Mouse (Mus musculus) kidney, postnatal 4 days (tissue): ENCODE results near the gene L3mbtl3.

Experiments
- DNase-seq, 2 experiments: peaks; one replicate each; pipeline ENCODE4 v3.0.0; 2021; ENCODE audit warnings: mixed read lengths in 2 of 2

Gene L3mbtl3

DNA sequence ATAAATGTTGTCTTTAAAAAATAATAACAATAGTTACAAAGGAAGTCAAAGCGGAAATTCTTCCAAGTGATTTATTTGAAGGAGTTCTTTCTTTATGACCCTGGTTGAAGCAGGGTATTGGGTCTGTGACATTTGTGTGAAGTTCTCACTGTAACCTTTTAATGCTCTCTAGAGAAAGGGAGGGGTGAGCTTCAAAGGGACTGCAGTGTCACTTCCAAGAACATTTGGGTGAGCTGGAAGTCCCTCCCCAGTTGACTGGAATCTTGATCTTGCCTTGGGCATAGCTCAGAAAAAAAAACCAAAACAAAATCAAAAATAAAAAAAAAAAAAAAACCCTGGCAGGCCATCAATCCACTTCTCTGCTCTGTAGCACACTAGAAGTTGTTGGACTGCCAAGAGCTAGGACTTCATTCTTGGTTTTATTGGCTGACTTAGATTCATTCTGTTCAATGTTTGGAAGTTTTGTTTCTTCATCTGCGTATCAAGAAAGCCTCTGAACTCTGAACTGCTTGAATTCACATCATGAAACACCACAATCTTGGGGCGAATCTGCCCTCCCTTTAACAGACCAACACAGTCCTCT is 143.6 kb downstream of the L3mbtl3 start:
- DNase-seq, result no peak

DNA sequence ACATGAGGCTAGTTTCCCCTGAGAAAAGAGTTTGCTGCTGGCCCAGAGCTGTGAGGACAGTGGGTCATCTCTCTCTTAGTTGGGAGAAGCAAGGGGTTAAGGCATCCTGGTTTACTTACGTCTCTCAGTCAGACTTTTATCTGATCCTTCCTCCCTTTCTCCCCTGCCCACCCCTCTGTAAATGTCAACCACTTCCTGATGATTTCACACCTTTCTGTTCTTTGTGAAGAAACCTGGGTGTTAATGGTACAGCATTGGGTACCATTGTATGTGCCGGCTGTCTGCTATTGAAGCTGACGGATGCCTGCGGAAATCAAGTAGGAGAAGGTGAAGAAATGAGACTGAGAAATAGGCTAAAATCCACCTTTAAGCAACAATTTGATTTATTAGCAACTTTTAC is 146.3 kb downstream of the L3mbtl3 start, which contains the start of gene Samd3:
TSS of gene Samd3 (plus strand) at position 220 of the 400 bp plus-strand sequence.
- DNase-seq, result no peak

DNA sequence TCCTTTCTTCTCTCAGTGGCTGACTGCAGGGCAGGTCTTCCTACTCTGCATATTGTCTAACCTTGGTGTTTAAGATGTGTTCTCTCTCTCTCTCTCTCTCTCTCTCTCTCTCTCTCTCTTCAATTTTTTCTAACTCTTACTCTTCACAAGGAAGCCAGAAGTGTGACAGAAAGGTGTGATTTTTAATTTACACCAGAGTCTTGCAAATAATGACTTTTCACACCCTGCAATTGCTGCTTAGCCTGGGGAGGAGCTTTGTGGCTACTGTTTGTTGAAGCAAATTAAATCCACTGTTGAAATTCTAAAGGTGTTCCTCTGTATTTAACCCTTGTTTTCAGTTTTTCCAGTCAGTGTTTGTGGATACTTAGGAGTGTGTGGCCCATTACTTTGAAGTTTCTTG is 147.6 kb downstream of the L3mbtl3 start:
- DNase-seq, result no peak

DNA sequence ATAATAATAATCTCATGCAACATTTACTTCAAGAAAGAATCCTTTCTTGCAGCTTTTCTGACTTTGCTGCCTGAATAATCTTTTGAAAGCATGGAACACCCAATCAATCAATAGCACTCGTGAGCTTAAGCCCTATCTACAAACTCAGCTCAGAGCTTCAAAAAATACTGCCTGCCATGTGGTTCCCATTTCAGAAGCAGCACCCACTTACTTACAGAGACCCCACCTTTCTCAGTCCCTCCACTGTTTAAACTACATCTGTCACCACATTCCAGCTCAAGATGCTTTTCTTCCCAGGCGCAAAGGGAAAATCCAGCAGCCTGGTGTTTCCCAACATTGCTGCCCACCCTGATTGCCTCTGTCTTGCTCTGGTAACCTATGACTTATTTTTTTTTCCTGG is 149.0 kb downstream of the L3mbtl3 start:
- no peak for DNase-seq

DNA sequence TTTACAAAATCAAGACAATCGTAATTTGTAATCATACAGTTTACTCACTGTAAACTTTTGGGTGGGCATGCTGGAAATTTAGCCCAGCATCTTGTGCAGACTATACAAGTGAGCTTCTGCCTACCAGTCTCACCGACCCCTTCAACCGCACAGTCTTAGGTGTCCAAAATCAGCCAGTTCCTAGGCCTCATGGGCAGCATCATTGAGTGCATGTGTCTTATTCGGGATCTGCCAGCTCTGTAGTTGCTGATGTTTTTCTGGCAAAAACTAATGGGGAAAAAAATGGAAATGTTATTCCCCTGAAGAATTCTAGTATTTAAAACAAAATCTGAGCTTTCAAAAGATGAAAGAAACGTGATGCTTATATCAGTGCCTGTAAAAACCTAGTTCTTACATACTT is 149.5 kb downstream of the L3mbtl3 start:
- DNase-seq, result no peak
